Mouse (Mus musculus): ENCODE results near the gene Dlg1. TPM values are rescaled to one million over a fixed set of nuclear protein-coding genes. Genes with fewer than 3 reads are reported as not detected.

The Dlg1 gene
- polyA plus RNA-seq, 1 experiment from 2014 or later, result 26.4 TPM

DNA sequence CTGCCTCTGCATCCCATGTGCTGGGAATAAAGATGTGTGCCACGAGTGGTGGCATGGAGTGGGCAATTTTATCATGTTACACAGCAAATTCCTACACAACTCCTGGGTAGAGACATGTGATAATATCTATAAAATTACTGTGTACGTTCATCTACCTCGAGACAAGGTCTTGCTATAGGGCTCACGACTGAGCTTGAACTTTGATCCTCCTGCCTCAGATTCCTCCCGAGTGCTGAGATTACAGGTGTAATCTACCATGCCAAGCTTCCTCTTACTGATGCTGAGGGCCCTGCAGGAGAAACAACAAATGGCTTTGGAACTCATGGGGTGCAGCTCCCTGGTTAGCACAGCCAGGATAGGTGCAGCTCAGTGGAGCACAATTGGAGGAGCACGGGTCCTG lies 261.1 kb downstream of the Dlg1 start:
- 83% methylated on average over 6 of the region's 6 CpGs for WGBS
- no peak for ATAC-seq (ENCODE audit: low FRiP score)
- Histone ChIP-seq H3K27me3 (ENCODE audit: control insufficient read depth, insufficient read depth, low read length) (no peaks in the 10 kb centered on the region), H3K4me1 (replicated peaks; ENCODE audit: control insufficient read depth, insufficient read depth, low read length) (no peaks in the 10 kb centered on the region), H3K4me3 (ENCODE audit: low read depth, low read length) (no peak overlapping the region), H3K9me3 (ENCODE audit: control insufficient read depth, low read length) (no peaks in the 10 kb centered on the region), H3K27ac (ENCODE audit: low read depth, low read length) (no peak overlapping the region), H3K9ac (ENCODE audit: low read depth, low read length) (no peak overlapping the region), H3K36me3 (ENCODE audit: control insufficient read depth, insufficient read depth, low read length) (no peaks in the 10 kb centered on the region), H3K4me2 (replicated peaks; ENCODE audit: low read depth, low read length) (no peak overlapping the region)
- no peak for DNase-seq (ENCODE audit: low spot score)

Other genes with a start within 250 kb of the Dlg1 start
- 33.4 and 35.6 TPM in 2 replicates for gene Bdh1, start 241.2 kb upstream of the Dlg1 start, polyA plus RNA-seq (2014; fragmentation: Nextera tagmentation; extraction: Ambion mirVana)
- not detected in 2 replicates for gene Meltf, start 215.4 kb downstream of the Dlg1 start, polyA plus RNA-seq (2014; fragmentation: Nextera tagmentation; extraction: Ambion mirVana)